Mouse (Mus musculus) midbrain, embryonic 11.5 days (tissue): ENCODE data around the gene Pak4. TPM values are rescaled to one million over a fixed set of nuclear protein-coding genes. Genes with fewer than 3 reads are reported as not detected.
"Not testable (repeated sequence)": the region's sequence is repeated elsewhere in the genome, so short reads cannot be mapped to it uniquely, and the experiment has no call there.

ENCODE experiments used
- ATAC-seq: fragments of 200-750 bp; cut with Nextera tagmentation; 2 replicates; pipeline ENCODE4 v1.8.0; 2017; ENCODE audit warnings: moderate TSS enrichment, moderate library complexity; ENCODE audit not compliant: low FRiP score
- DNase-seq: peaks from one replicate; pipeline ENCODE4 v3.0.0; 2015; ENCODE audit warnings: low spot score; ENCODE audit errors: missing footprints
- H3K27ac ChIP-seq: fragments of 300-500 bp; sonication (generic); 2 replicates; pipeline ENCODE4 v1.5.1; 2014; ENCODE audit warnings: low read depth, low read length
- H3K27me3 ChIP-seq: fragments of 300-500 bp; sonication (generic); 2 replicates; pipeline ENCODE4 v1.6.1; 2014; ENCODE audit warnings: mild to moderate bottlenecking, low read length, moderate library complexity, mixed read lengths; ENCODE audit not compliant: control insufficient read depth, insufficient read depth
- H3K36me3 ChIP-seq: fragments of 300-500 bp; sonication (generic); 2 replicates; pipeline ENCODE4 v1.6.1; 2014; ENCODE audit warnings: mild to moderate bottlenecking, low read length, moderate library complexity, mixed read lengths; ENCODE audit not compliant: control insufficient read depth, insufficient read depth
- H3K4me1 ChIP-seq: fragments of 300-500 bp; sonication (generic); 2 replicates; pipeline ENCODE4 v1.6.1; 2014; ENCODE audit warnings: low read length; ENCODE audit not compliant: control insufficient read depth, insufficient read depth
- H3K4me2 ChIP-seq: fragments of 300-500 bp; sonication (generic); 2 replicates; pipeline ENCODE4 v1.6.1; 2014; ENCODE audit warnings: mild to moderate bottlenecking, moderate library complexity
- H3K4me3 ChIP-seq: fragments of 300-500 bp; sonication (generic); 2 replicates; pipeline ENCODE4 v1.5.1; 2014; ENCODE audit warnings: low read depth, low read length
- H3K9ac ChIP-seq: fragments of 300-500 bp; sonication (generic); 2 replicates; pipeline ENCODE4 v1.6.1; 2014; ENCODE audit warnings: low read length
- H3K9me3 ChIP-seq: fragments of 300-500 bp; sonication (generic); 2 replicates; pipeline ENCODE4 v1.6.1; 2016; ENCODE audit warnings: low read length; ENCODE audit not compliant: control insufficient read depth
- WGBS: fragments of 180-500 bp; shearing (Covaris S2); extraction: QIAGEN DNeasy Blood & Tissue Kit; methylation state at CpG from one replicate; pipeline ENCODE4 v1.1.7; 2014; 5-methylcytosine and 5-hydroxymethylcytosine counted together
- polyA plus RNA-seq: library from polyadenylated mRNA; unstranded; fragments of >200 nt; fragmentation: Nextera tagmentation; extraction: Ambion mirVana; gene quantifications from 2 replicates; pipeline ENCODE4 v1.2.1, GENCODE M21; 2014

The Pak4 gene
- polyA plus RNA-seq, 1 experiment from 2014 or later, result 32.5 TPM

DNA sequence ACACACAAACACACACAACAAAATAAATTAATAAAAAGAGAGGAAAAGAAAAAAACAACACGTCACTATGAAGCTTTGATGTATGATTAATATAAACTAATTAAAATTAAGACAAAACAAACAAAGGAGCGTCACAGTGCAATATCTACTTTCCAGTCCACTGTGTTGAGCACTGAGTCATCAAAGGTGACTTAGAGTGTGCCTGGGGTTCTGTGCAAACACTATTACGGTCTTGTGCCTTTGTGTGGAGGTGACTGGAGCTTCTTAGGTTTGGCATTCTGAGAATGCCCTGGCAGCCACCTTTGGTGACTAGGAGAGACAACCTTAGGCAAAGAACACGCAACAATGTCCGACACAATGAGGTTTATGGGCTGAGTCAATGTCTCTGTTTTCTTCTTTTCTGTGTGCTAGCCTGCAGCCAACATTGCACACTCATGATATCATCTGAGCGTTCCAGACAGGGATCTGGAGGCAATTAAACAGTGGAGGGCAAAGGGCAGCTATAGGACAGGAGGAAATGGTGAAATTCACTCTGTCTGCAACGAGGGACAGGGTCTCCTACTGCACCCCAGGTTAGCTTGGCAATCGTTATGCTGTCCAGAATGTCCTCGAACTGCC lies 21.2 kb upstream of the Pak4 start:
- Histone ChIP-seq H3K36me3 (no peaks in the 10 kb centered on the region), H3K27ac (no peak overlapping the region), H3K27me3 (no peaks in the 10 kb centered on the region), H3K4me1 (no peaks in the 10 kb centered on the region), H3K4me2 (no peak overlapping the region), H3K9ac (no peak overlapping the region), H3K9me3 (no peaks in the 10 kb centered on the region), H3K4me3 (no peak overlapping the region)
- no peak for ATAC-seq
- 77% methylated on average over 9 of the region's 9 CpGs for WGBS
- no peak for DNase-seq

DNA sequence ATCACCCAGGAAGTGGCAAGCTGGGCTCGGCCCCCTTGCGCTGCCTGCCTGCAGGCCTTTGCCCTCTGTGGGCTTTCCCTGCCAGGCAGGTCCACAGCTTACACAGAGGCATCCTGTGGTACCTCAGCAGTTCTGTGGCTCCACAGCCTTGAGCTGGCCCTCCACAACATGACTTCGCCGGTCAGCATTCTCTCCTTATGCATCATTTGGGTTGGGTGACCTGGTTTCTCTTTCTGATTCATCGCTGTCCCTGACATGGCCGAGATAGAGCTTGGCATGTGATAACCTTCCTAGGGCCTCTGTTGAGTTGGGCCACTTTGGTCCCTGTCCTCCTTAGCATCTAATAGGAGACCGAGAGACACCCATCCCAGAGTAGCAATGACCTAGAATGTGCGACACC lies 8.0 kb upstream of the Pak4 start:
- Histone ChIP-seq H3K27ac (no peak overlapping the region), H3K4me1 (no peaks in the 10 kb centered on the region), H3K4me2 (no peak overlapping the region), H3K9me3 (no peaks in the 10 kb centered on the region), H3K4me3 (no peak overlapping the region), H3K9ac (no peak overlapping the region), H3K27me3 (no peaks in the 10 kb centered on the region), H3K36me3 (no peaks in the 10 kb centered on the region)
- DNase-seq (no peak), ATAC-seq (no peak)
- WGBS, result 95% methylated on average over 8 of the region's 8 CpGs

DNA sequence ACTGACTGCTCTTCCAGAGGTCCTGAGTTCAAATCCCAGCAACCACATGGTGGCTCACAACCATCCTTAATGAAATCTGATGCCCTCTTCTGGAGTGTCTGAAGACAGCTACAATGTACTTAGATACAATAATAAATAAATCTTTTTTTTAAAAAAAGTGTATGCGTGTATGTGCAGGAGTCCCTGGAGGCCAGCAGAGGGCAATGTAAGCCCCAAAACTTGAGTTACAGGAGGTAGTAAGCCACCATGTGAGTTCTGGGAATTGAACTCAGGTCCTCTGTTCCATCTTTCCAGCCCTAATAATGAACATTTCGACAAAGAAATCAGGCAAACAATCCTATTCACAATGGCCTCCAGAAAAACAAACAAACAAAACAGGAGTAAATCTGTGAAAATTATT lies 5.8 kb upstream of the Pak4 start:
- not testable (repeated sequence) for H3K27ac ChIP-seq, ATAC-seq, H3K27me3 ChIP-seq, DNase-seq, H3K4me2 ChIP-seq, H3K4me1 ChIP-seq, H3K4me3 ChIP-seq, H3K36me3 ChIP-seq, H3K9ac ChIP-seq, H3K9me3 ChIP-seq
- 74% methylated on average over 2 of the region's 2 CpGs for WGBS

DNA sequence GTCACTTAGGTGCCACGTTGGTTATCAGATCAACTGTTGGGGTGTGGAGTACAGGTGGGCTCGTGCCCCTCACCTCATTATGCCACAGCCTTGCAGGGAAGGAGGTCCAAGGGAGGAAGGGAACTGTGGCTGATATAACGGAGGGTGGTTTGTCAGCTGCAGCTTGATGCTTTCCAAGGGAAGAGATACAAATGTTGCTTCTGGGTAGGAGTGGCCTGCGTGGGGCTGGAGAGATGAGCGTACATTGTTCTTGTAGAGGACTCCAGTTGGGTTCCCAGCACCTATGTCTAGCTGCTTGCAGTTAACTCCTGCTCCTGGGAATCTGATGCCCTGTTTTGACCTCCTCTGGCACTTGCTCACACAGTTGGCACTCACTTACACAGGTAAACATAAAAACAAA lies 5.2 kb upstream of the Pak4 start:
- Histone ChIP-seq H3K4me2 (no peak overlapping the region), H3K4me1 (no peaks in the 10 kb centered on the region), H3K27ac (no peak overlapping the region), H3K27me3 (no peaks in the 10 kb centered on the region), H3K9ac (no peak overlapping the region), H3K36me3 (no peaks in the 10 kb centered on the region), H3K9me3 (no peaks in the 10 kb centered on the region), H3K4me3 (no peak overlapping the region)
- ATAC-seq (no peak), DNase-seq (no peak)
- WGBS, result 72% methylated on average over 5 of the region's 5 CpGs

DNA sequence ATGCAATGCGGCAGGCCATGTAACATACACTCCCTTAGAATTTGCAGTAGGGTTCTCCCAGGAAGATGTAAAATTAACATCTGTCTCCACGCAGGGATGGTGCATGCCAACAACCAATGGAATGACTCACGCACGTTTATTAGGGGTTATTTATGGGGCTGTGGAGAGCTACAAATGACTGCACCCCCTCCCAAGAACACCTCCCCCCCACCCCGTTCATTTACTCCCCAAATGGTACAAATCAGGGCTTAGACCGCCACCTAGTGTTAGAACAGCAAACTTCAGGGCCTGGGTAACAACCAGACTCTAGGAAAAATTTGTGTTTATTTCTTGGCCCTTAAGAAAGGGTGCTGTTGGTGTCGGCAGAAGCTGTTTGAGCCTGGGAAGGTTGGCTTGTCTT lies 3.7 kb upstream of the Pak4 start:
- Histone ChIP-seq H3K9me3 (no peaks in the 10 kb centered on the region), H3K9ac (no peak overlapping the region), H3K4me1 (peaks cover 9% of the 10 kb centered on the region), H3K4me2 (no peak overlapping the region), H3K36me3 (no peaks in the 10 kb centered on the region), H3K27me3 (no peaks in the 10 kb centered on the region), H3K27ac (no peak overlapping the region), H3K4me3 (no peak overlapping the region)
- DNase-seq (peak; percentile 97), ATAC-seq (no peak)
- WGBS, result 28% methylated on average over 7 of the region's 7 CpGs

DNA sequence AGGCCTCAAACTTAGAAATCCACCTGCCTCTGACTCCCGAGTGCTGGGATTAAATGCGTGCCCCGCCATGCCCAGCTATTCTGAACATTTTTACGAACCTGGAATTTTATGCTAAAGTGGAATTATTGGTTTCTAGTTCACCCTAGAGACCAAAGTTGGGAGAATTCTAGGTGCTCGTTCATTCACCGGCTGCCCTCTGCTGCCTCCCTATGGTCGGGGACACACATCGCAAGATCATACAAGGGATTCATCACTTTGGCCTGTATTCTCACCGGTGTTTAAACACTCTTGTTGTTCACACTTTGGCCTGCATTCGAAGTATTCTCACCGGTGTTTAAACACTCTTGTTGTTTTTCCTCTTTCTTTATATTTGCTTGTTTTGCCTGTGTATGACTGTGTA lies 3.0 kb upstream of the Pak4 start:
- WGBS, result 15% methylated on average over 11 of the region's 11 CpGs
- no peak overlapping the region for H3K4me3 ChIP-seq
- no peaks in the 10 kb centered on the region for H3K36me3 ChIP-seq
- H3K9ac ChIP-seq, result no peak overlapping the region
- ATAC-seq (no peak), DNase-seq (peak; percentile 90)
- H3K27ac ChIP-seq, result no peak overlapping the region
- H3K4me2 ChIP-seq, result no peak overlapping the region
- H3K9me3 ChIP-seq, result no peaks in the 10 kb centered on the region
- no peaks in the 10 kb centered on the region for H3K27me3 ChIP-seq
- peaks cover 14% of the 10 kb centered on the region for H3K4me1 ChIP-seq

DNA sequence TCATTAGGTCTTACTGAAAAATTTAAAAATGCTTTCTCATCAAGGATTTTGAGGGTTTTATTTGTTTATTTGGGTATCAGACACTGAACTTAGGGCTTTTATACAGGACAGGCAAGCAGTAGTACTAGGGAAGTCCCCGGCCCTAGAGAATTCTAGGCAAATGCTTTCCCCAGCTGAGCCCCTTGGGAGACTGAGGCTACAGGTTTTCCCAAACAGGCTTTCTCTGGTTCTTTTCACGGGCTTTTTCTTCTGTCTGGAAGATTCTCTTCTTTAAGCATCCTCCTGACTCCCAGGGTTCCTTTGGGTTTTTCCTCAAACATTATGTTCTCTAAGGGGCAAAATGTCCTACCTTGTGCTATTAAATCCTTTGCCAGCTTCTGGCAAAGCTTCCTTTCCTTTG lies 966 bp upstream of the Pak4 start:
- Histone ChIP-seq H3K4me1 (peaks cover 14% of the 10 kb centered on the region), H3K9ac (no peak overlapping the region), H3K4me2 (no peak overlapping the region), H3K4me3 (no peak overlapping the region), H3K9me3 (no peaks in the 10 kb centered on the region), H3K36me3 (no peaks in the 10 kb centered on the region), H3K27me3 (no peaks in the 10 kb centered on the region), H3K27ac (no peak overlapping the region)
- ATAC-seq (no peak), DNase-seq (no peak)
- 55% methylated on average over 2 of the region's 2 CpGs for WGBS

DNA sequence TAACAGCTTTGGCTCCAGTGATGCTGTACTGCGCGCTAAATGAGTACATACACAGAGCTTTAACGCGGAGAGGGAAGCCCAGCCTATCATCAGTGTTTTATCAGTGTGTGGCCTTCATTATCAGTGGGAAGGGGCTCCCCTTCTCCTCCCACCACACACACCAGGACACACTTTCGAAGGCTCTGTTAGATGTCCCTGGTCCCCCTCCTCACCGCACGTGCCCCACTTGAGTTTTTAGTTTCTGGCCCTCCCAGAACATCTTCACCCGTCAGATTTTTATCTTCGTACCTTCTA lies 761 bp downstream of the Pak4 start:
- DNase-seq, result peak; percentile 92
- ATAC-seq, result 0 out of 2 replicates have a peak, but pooled peaks have one; percentile 3
- peak overlapping the region; percentile 79 for H3K9ac ChIP-seq
- WGBS, result 22% methylated on average over 9 of the region's 9 CpGs
- H3K27me3 ChIP-seq, result no peaks in the 10 kb centered on the region
- no peaks in the 10 kb centered on the region for H3K36me3 ChIP-seq
- peak overlapping the region; percentile 72 for H3K4me3 ChIP-seq
- no peaks in the 10 kb centered on the region for H3K9me3 ChIP-seq
- H3K4me1 ChIP-seq, result peaks cover 14% of the 10 kb centered on the region
- peak overlapping the region; percentile 83 for H3K4me2 ChIP-seq
- H3K27ac ChIP-seq, result no peak overlapping the region

DNA sequence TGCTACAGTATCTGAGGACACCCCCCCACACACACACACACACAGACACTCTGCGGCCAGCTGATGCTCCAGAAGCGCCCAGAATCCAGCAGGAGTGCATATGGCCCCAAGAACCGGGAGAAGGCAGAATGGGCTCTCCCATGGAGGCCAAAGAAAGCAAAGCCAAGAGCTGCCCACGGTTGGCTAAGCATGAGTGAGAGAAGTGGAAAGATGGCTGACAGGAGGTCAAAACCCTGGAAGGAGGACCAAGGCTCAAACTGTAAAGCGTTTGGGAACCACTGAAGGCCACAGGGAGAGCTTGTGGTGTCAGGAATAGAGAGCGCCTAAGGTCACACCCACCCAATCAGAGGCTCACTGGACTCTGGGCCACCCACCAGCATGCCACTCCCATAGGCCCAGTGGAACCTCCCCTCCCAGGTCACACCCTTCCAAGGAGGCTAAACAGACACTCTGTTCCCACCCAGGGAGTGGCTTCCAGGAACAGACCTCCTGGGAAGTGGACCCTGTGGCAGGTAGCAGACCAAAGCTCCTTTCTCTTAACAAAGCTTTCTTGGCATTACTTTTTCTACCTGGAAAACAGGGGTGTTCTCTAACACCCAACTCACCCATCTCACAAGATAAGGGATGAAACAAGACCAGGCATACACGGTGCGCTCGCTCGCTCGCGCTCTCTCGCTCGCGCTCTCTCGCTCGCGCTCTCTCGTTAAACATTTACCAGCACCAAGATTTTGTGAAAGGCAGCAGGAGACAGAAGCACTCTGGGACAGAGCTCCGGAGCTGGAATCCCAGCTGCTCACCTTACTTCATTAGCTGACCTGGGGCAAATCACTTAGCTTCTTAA lies 1.3 kb downstream of the Pak4 start:
- H3K4me1 ChIP-seq, result peaks cover 14% of the 10 kb centered on the region
- 50% methylated on average over 20 of the region's 20 CpGs for WGBS

More for the DNA sequence above, 1.3 kb downstream of the Pak4 start:
- H3K27ac ChIP-seq, result no peak overlapping the region
- DNase-seq (peak; percentile 84), ATAC-seq (no peak)
- peak overlapping the region; percentile 83 for H3K4me2 ChIP-seq
- H3K27me3 ChIP-seq, result no peaks in the 10 kb centered on the region
- peak overlapping the region; percentile 72 for H3K4me3 ChIP-seq
- peak overlapping the region; percentile 79 for H3K9ac ChIP-seq
- no peaks in the 10 kb centered on the region for H3K9me3 ChIP-seq
- no peaks in the 10 kb centered on the region for H3K36me3 ChIP-seq
